Mouse (Mus musculus) cerebellum, adult 2 months (tissue): ENCODE results near the gene Coq10b.

Experiments used
- CTCF ChIP-seq: fragments of 200-500 bp; IDR thresholded peaks from 2 replicates; pipeline ENCODE4 v1.5.1; 2011; ENCODE audit warnings: low read depth, mild to moderate bottlenecking, control low read depth, low read length, moderate library complexity, borderline replicate concordance; ENCODE audit not compliant: insufficient read depth
- POLR2A ChIP-seq: fragments of 200-500 bp; IDR thresholded peaks from 2 replicates; pipeline ENCODE4 v1.6.1; 2011; ENCODE audit warnings: low read length, control low read depth, borderline replicate concordance; ENCODE audit not compliant: insufficient read depth

DNA sequence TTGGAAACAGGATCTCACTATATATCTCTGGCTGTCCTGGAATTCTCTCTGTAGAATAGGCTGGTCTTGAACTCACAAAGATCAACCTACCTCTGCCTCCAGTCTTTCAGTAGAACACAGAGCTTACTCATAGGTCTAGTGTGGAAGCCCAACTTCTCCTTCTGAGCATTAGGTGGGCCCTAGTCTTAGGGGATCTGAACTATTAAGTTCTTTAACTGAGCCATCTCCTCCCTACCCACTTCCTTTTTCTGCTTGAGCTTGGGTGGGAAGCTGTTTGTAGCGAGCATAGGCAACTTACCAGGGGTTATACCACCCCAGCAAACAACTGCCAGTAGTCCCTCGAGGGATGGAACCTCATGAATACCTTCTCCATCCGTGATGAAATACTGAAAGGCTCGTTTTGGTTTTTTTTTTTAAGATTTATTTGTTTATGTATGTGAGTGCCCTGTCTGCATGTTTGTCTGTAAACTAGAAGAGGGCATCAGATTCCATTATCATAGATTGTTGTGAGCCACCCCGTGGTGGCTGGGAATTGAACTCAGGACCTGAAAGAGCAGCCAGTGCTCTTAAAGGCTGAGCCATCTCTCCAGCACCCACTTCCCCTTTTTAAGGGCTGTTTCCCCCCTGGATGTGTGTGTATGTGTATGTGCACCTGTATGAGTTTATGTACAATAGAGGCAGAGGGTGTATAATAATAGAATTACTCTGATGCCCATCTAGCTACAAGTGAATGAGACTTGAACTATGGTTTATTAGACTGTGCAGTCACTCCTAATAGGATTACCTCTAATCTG, 2.9 kb downstream of the Coq10b start:
- TF ChIP-seq POLR2A (no peak), CTCF (no peak)
